Mouse (Mus musculus): Measurements from ENCODE around the gene A430005L14Rik.

Gene A430005L14Rik

GRCm38 (mm10) chr4:153974431-153975291 is 17.6 kb downstream of the A430005L14Rik start, which contains the start of the genes Dffb and Cep104:
Dffb (minus strand) TSS chr4:153975126.
Cep104 (plus strand) TSS chr4:153975194.
- DNase-seq (ENCODE audit: low spot score): peak; percentile 86

- no peak for DNase-seq (ENCODE audit: low spot score)
Measured at GRCm38 (mm10) chr4:153975292-153975662, 18.2 kb downstream of the A430005L14Rik start.

GRCm38 (mm10) chr4:153975768-153976167 is 18.7 kb downstream of the A430005L14Rik start:
- no peak for DNase-seq (ENCODE audit: low spot score)

- no peak for DNase-seq (ENCODE audit: low spot score)
Measured at GRCm38 (mm10) chr4:153979243-153979642, 22.2 kb downstream of the A430005L14Rik start.

- no peak for DNase-seq (ENCODE audit: low spot score)
Measured at GRCm38 (mm10) chr4:153980470-153980869, 23.4 kb downstream of the A430005L14Rik start.

GRCm38 (mm10) chr4:153992715-153993114 is 35.7 kb downstream of the A430005L14Rik start:
- DNase-seq (ENCODE audit: low spot score): no peak

- DNase-seq (ENCODE audit: low spot score): no peak
Measured at GRCm38 (mm10) chr4:153993505-153993904, 36.5 kb downstream of the A430005L14Rik start.

GRCm38 (mm10) chr4:154005488-154005887 is 48.5 kb downstream of the A430005L14Rik start:
- no peak for DNase-seq (ENCODE audit: low spot score)

- no peak for DNase-seq (ENCODE audit: low spot score)
Measured at GRCm38 (mm10) chr4:154006264-154006663, 49.2 kb downstream of the A430005L14Rik start.

- no peak for DNase-seq (ENCODE audit: low spot score)
Measured at GRCm38 (mm10) chr4:154007759-154008158, 50.7 kb downstream of the A430005L14Rik start.

GRCm38 (mm10) chr4:154010907-154011645 is 54.0 kb downstream of the A430005L14Rik start:
- no peak for DNase-seq (ENCODE audit: low spot score)
